Mouse (Mus musculus): Measurements from ENCODE around the gene Ccnf.

DNA sequence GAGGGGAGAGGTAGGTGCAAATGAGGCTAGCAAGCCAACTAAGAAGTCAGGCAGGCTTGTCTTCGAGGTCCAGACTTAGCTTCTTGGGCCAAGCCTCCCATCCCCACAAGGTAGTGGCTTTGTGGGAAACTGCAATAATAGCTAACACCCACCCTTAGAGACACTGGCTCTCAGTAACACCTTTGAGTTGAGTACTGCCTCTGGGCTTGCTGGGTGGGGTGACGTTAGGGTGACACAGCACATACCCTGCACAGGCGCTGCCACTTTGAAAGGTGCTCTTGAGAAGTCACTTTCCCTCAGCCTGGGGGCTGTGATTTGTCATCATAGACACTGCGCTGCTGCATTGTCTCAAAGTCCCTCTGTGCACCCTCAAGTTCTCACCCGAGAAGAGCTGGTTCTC lies 57.5 kb downstream of the Ccnf start:
- TF ChIP-seq CTCF (conservative IDR thresholded peaks at IDR 0.05; ENCODE audit: low read length) (no peak), POU5F1 (IDR thresholded peaks at IDR 0.05; ENCODE audit: borderline replicate concordance, low read length) (no peak)
